Mouse (Mus musculus): ENCODE measurements around the gene Atp6v0b. TPM values are rescaled to one million over a fixed set of nuclear protein-coding genes. Genes with fewer than 3 reads are reported as not detected.

Gene Atp6v0b
- polyA plus RNA-seq, 1 experiment, result 526 TPM

- DNase-seq, result no peak
- Histone ChIP-seq H3K27me3 (ENCODE audit: control insufficient read depth, insufficient read depth, low read length) (no peaks in the 10 kb centered on the region), H3K27ac (ENCODE audit: control insufficient read depth, insufficient read depth, low read length) (no peak overlapping the region), H3K4me3 (ENCODE audit: control insufficient read depth, insufficient read depth, low read length) (no peak overlapping the region), H3K36me3 (ENCODE audit: control insufficient read depth, insufficient read depth, low read length) (no peaks in the 10 kb centered on the region), H3K4me1 (replicated peaks; ENCODE audit: control insufficient read depth, insufficient read depth, low read length) (0 out of 2 replicates have a peak, but pooled peaks cover 1% of the 10 kb centered on the region)
- TF ChIP-seq POLR2A (IDR thresholded peaks at IDR 0.05; ENCODE audit: control insufficient read depth, extremely low read depth, insufficient read depth, low read length, poor library complexity), result no peak
- TF ChIP-seq CTCF (IDR thresholded peaks at IDR 0.05; ENCODE audit: borderline replicate concordance, control insufficient read depth, extremely low read depth, insufficient read depth, low read length, poor library complexity), result no peak
- WGBS, result 93% methylated on average over 5 of the region's 5 CpGs
These were observed 46.3 kb downstream of the Atp6v0b start for GRCm38 (mm10) chr4:117840821-117841220.

DNA sequence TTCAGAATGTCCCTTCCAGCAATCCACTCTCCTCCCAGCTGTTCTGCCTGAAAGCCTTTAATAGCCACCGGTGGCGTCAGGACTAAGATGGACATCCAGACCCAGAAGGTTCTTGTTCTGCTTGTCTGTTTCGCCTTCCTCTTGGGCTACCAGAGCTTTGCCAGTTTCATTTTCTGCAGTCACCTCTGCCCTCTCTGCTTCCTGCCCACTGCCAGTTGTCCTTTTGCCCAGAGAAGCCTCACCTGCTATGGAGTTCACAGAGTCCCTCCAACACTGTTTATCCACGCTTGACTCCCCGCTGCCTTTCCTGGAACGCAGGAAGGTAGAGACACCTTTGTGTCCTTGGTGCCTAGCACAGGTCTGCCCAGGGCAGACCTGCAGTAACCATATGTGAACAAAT lies 47.8 kb downstream of the Atp6v0b start:
- DNase-seq, result no peak
- H3K4me3 ChIP-seq (ENCODE audit: control insufficient read depth, insufficient read depth, low read length), result no peak overlapping the region
- H3K27me3 ChIP-seq (ENCODE audit: control insufficient read depth, insufficient read depth, low read length), result no peaks in the 10 kb centered on the region
- H3K4me1 ChIP-seq (replicated peaks; ENCODE audit: control insufficient read depth, insufficient read depth, low read length), result peaks cover 9% of the 10 kb centered on the region; the same call in 1 of the 2 replicates
- 86% methylated on average over 6 of the region's 6 CpGs for WGBS
- TF ChIP-seq CTCF (IDR thresholded peaks at IDR 0.05; ENCODE audit: borderline replicate concordance, control insufficient read depth, extremely low read depth, insufficient read depth, low read length, poor library complexity) (no peak), POLR2A (IDR thresholded peaks at IDR 0.05; ENCODE audit: control insufficient read depth, extremely low read depth, insufficient read depth, low read length, poor library complexity) (no peak)
- H3K36me3 ChIP-seq (ENCODE audit: control insufficient read depth, insufficient read depth, low read length), result no peaks in the 10 kb centered on the region
- no peak overlapping the region for H3K27ac ChIP-seq (ENCODE audit: control insufficient read depth, insufficient read depth, low read length)

GRCm38 (mm10) chr4:117837271-117837670 lies 49.9 kb downstream of the Atp6v0b start:
- Histone ChIP-seq H3K4me1 (replicated peaks; ENCODE audit: control insufficient read depth, insufficient read depth, low read length) (peaks cover 9% of the 10 kb centered on the region; the same call in 1 of the 2 replicates), H3K27me3 (ENCODE audit: control insufficient read depth, insufficient read depth, low read length) (no peaks in the 10 kb centered on the region), H3K36me3 (ENCODE audit: control insufficient read depth, insufficient read depth, low read length) (no peaks in the 10 kb centered on the region), H3K4me3 (ENCODE audit: control insufficient read depth, insufficient read depth, low read length) (no peak overlapping the region), H3K27ac (ENCODE audit: control insufficient read depth, insufficient read depth, low read length) (no peak overlapping the region)
- WGBS, result 83% methylated on average over 4 of the region's 4 CpGs
- no peak for TF ChIP-seq POLR2A (IDR thresholded peaks at IDR 0.05; ENCODE audit: control insufficient read depth, extremely low read depth, insufficient read depth, low read length, poor library complexity)
- no peak for TF ChIP-seq CTCF (IDR thresholded peaks at IDR 0.05; ENCODE audit: borderline replicate concordance, control insufficient read depth, extremely low read depth, insufficient read depth, low read length, poor library complexity)
- DNase-seq, result no peak

DNA sequence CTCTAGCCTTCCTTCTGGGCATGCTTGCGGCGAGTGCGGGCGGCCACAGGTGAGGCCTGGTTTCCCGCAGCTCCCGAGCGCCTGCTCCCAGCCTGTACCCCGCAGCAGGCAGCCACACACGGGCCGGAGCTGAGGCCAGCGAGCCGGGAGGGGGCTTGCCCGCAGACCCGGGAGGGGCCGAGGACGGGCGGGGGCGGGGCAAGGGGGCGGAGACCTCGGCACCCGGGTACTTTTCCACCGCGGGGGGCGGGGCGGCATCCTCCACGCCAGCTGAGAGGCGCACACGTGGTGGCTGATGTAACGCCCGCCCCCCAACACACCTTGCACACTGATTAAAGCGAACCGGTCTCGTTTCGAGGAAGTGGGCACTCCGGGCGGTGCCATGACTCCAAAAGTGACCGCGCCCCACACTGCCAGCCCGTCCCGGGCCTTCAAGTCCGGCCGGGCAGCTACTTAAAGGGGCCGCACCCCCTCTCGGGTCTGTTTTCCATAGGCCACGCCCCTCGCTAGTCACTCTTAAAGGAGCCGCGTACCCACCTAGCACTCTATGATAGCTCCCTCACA lies 50.8 kb downstream of the Atp6v0b start:
- H3K36me3 ChIP-seq (ENCODE audit: control insufficient read depth, insufficient read depth, low read length), result no peaks in the 10 kb centered on the region
- H3K27me3 ChIP-seq (ENCODE audit: control insufficient read depth, insufficient read depth, low read length), result no peaks in the 10 kb centered on the region
- TF ChIP-seq POLR2A (IDR thresholded peaks at IDR 0.05; ENCODE audit: control insufficient read depth, extremely low read depth, insufficient read depth, low read length, poor library complexity), result no peak
- no peak for TF ChIP-seq CTCF (IDR thresholded peaks at IDR 0.05; ENCODE audit: borderline replicate concordance, control insufficient read depth, extremely low read depth, insufficient read depth, low read length, poor library complexity)
- under 1% methylated on average over 48 of the region's 48 CpGs for WGBS
- peak; percentile 88 for DNase-seq
- H3K27ac ChIP-seq (ENCODE audit: control insufficient read depth, insufficient read depth, low read length), result no peak overlapping the region
- peak overlapping the region; percentile 83 for H3K4me3 ChIP-seq (ENCODE audit: control insufficient read depth, insufficient read depth, low read length)
- H3K4me1 ChIP-seq (replicated peaks; ENCODE audit: control insufficient read depth, insufficient read depth, low read length), result peaks cover 9% of the 10 kb centered on the region; the same call in 1 of the 2 replicates

- WGBS, result 1% methylated on average over 59 of the region's 60 CpGs
- no peak for TF ChIP-seq POLR2A (IDR thresholded peaks at IDR 0.05; ENCODE audit: control insufficient read depth, extremely low read depth, insufficient read depth, low read length, poor library complexity)
- TF ChIP-seq CTCF (IDR thresholded peaks at IDR 0.05; ENCODE audit: borderline replicate concordance, control insufficient read depth, extremely low read depth, insufficient read depth, low read length, poor library complexity), result no peak
- Histone ChIP-seq H3K4me3 (ENCODE audit: control insufficient read depth, insufficient read depth, low read length) (peak overlapping the region; percentile 83), H3K4me1 (replicated peaks; ENCODE audit: control insufficient read depth, insufficient read depth, low read length) (peaks cover 9% of the 10 kb centered on the region; the same call in 1 of the 2 replicates), H3K27ac (ENCODE audit: control insufficient read depth, insufficient read depth, low read length) (no peak overlapping the region), H3K27me3 (ENCODE audit: control insufficient read depth, insufficient read depth, low read length) (no peaks in the 10 kb centered on the region), H3K36me3 (ENCODE audit: control insufficient read depth, insufficient read depth, low read length) (no peaks in the 10 kb centered on the region)
- DNase-seq, result no peak
These were observed 51.5 kb downstream of the Atp6v0b start for GRCm38 (mm10) chr4:117835531-117836111.

- Histone ChIP-seq H3K27ac (ENCODE audit: control insufficient read depth, insufficient read depth, low read length) (no peak overlapping the region), H3K4me1 (replicated peaks; ENCODE audit: control insufficient read depth, insufficient read depth, low read length) (peaks cover 9% of the 10 kb centered on the region; the same call in 1 of the 2 replicates), H3K4me3 (ENCODE audit: control insufficient read depth, insufficient read depth, low read length) (peak overlapping the region; percentile 83), H3K27me3 (ENCODE audit: control insufficient read depth, insufficient read depth, low read length) (no peaks in the 10 kb centered on the region; the same call in 1 of the 2 replicates), H3K36me3 (ENCODE audit: control insufficient read depth, insufficient read depth, low read length) (no peaks in the 10 kb centered on the region)
- WGBS, result 5% methylated on average over 34 of the region's 36 CpGs
- no peak for TF ChIP-seq POLR2A (IDR thresholded peaks at IDR 0.05; ENCODE audit: control insufficient read depth, extremely low read depth, insufficient read depth, low read length, poor library complexity)
- TF ChIP-seq CTCF (IDR thresholded peaks at IDR 0.05; ENCODE audit: borderline replicate concordance, control insufficient read depth, extremely low read depth, insufficient read depth, low read length, poor library complexity), result no peak
- peak; percentile 30 for DNase-seq
These were observed 52.1 kb downstream of the Atp6v0b start for GRCm38 (mm10) chr4:117834845-117835530.
